Mouse (Mus musculus): ENCODE data around the gene Gbf1. TPM values are rescaled to one million over a fixed set of nuclear protein-coding genes. Genes with fewer than 3 reads are reported as not detected.

Gbf1 gene
- total RNA-seq, 4 experiments from 2014 or later, result 39.3 to 52.2 (median 46.2) TPM

DNA sequence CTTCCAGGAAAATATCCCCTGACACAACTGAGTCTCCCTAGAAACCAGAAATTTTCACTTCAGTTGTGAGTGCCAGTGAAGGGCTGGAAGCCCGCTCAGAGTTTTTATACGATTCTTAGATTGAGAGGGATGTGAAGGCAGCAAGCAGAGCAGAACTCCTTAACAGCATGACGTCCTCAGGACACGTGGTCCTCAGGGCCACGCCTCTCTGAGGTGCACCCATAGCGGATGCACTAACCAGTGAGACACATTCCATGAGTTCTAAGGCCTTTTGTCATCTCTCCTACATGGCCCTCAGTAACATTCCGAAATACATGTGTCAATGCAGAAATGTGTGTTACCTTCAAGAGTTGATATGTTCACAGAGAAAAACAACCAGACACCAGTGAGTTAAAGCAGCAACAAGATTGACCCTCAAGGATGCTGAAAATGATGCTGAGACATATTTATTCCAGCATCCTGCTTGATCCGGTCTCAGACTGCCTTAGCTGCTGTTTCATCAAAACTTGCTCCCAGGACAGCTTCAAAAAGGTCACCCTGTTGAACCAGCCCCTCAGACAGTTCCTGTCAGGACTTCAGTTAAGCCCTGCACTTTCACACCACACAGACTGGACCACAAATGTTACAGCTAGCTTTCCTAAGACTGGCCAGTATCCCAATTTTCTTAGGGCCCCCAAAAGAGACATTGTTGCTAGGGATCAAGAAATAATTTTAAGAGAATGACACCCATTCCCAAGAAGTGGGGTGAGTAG is 148.2 kb downstream of the Gbf1 start:
- no peak for DNase-seq (ENCODE audit: low spot score in 2 of 2)

DNA sequence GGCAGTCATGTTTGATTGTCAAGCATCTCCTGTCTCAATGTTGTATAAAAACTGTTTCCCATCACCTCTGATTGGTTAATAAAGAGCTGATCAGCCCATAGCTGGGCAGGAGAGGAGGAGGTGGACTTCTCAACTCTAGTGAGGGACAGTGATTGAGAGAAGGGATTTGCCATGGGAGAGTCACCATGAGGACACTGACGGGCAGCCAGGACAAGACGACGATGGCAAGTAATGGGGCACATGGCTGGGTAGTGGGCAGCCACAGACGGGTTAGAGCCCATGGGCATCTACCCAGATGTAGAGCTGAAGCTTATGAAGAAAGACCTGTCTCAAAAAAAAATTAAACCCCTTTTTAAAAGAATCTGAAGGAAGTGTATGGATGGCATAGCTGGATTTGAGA is 150.2 kb downstream of the Gbf1 start:
- no peak for DNase-seq (ENCODE audit: low spot score in 2 of 2)

DNA sequence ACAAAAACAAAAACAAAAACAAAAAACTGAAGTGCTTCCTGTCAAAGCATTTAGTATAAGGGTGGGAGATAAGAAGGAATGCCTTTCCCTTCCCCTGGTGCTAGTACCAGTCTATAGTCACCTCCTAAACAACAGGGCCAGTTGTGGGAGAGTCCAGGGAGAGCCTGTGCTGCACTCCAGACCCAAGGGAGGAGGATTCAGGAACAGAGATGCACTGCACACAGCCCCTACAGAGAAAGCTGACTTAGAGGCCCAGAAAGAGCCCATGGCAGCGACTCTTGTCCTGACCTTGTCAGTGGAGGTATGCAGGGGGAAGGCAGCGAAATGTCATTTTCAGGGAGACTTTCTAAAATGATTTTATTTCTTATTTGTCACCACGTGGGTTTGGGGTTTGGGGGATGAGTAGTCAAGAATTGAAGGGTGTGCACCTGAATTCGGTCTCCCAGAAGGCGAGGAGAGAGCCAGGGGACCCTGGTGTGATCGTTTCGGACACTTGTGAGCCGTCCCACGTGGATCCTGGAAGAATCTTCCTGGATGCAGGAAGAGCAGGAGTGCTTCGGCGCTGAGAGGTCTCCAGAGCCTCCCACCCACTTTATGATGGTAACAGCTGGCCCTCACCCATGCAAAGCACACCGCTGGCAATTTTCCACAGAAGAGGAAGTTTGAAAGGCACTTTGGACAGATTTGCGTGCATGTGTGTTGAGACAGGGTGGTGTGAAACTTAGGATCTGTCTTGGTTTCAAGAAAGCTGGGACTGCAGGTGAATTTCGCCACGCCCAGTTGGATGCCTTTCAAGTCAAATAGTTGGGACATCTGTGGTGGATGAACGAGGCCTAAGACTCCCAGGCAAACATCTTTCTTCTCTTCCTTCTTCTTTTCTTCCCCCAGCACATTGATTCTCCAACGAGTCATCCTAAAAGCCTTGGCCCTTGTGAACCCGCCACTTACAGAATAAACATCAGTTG is 151.2 kb downstream of the Gbf1 start:
- no peak for DNase-seq (ENCODE audit: low spot score in 2 of 2)

DNA sequence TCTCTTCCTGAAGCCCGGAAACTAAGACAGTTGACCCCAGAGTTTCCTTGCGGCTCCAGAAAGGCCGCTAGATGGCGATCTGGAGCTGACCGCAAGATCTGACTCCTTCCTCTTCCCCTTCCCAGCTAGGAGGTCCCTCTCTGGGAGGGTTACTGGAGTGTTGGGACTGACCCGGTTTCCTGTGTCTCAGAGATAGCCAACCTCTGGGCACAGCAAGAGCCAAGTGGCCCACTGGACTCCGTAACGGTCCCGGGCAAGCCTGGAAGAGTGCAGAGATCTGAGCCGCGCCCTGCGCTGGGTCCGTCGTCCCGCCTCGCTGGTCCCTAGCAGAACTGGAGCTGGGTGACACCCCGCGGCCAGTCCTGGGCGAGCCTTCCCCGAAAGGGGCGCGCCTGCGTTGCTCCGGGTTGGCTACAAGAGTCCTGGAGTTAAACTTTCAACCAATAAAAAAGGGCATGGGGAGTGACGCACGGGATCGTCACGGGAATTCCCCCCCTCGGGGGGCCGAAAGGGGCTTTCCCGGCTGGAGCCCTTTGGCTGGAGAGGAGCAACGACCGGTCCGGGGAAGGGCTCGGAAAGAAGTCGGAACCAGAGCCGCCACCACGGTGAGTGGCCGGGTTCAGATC is 152.0 kb downstream of the Gbf1 start, which contains the start of gene Nfkb2:
TSS of gene Nfkb2 (plus strand) at position 105 of the 626 bp plus-strand sequence.
- DNase-seq (ENCODE audit: low spot score in 2 of 2), result peak; percentile 93

DNA sequence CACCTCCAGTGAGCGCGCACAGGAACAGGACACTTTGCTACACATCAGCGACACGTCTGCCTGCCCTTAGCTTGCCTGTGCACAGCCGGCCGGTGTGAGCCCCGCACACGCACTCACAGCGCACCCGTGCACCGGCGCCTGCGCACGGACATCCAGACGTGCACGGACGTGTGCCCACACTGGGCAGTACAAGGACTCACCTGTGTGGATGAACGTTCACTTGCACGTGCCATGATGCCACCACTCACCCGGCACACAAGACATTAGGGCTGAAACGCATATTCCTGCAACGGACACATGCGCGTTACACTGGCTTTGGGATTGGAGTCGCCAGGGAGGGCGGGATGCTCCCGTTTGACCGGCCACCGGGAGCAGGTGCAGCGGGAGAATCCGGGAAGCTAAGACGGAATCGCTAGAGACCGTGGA is 152.6 kb downstream of the Gbf1 start:
- DNase-seq (ENCODE audit: low spot score in 2 of 2), result no peak

DNA sequence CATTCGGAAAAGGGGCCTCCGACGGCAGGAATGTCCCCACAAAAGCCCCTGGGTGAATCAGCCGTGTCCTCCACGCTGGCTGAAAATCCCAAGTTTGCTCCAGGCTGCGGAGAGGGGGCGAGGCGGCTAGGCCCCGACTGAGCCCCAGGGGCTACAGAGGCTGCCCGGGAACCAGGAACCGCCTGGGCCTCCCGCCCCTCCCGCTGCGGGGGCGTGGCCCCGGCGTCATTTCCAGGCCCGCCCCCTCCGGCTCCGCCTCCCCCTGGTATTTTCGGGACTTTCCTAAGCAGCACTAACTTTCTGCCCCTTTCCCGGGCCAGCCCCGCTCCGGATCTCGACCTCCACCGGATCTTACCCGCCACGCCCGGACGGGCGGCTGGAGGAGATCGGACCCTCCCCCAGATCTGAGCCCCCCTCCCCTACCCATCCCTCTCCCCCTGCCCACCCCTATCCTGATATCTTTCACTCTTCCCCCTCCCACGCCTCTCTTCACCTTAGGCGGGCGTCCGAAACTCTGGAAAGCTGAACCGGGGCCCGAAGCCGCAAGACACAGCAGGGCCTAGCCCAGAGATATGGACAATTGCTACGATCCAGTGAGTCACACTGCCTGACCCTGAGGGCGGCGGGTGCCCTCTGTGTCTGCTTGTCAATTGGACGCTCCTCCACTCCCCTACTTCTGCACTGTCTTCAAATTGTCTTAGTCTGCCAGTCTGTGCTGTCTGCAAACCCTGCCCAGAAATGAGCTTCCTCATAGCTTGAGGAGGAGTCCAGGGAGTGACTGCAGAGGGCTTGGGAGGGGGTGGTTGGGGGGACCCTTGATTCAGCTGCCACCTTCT is 153.3 kb downstream of the Gbf1 start:
- DNase-seq (ENCODE audit: low spot score in 2 of 2), result peak; percentile 84 to 85

DNA sequence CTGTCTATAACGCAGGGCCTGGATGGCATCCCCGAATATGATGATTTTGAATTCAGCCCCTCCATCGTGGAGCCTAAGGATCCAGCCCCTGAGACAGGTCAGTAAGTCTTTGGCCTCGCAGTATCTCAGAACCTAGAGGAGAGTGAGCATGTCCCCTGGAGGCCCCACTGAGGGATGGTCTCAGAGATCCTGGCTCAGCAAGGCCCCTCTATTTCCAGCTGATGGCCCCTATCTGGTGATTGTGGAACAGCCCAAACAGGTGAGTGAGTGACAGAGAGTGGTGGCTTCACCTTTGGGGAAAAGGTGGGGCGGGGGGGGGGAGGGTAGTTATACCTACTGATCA is 153.9 kb downstream of the Gbf1 start:
- no peak for DNase-seq (ENCODE audit: low spot score in 2 of 2)

DNA sequence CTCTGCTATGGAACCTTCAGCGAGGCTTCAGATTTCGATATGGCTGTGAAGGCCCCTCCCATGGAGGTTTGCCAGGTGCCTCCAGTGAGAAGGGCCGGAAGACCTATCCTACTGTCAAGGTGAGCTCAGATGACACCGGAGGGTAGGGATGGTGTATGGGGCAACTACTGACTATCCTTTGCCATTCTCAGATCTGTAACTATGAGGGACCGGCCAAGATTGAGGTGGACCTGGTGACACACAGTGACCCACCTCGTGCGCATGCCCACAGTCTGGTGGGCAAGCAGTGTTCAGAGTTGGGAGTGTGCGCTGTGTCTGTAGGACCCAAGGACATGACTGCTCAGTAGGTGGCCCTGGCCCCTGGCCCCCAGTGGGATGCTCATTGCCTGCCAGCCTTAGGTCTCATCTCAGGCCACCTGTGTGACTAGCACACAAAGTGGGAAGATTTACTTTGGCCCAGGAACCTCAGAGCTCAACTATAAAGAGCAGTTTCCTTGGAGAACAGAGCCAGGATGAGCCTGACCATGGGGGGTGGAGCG is 154.5 kb downstream of the Gbf1 start:
- DNase-seq (ENCODE audit: low spot score in 2 of 2), result no peak

DNA sequence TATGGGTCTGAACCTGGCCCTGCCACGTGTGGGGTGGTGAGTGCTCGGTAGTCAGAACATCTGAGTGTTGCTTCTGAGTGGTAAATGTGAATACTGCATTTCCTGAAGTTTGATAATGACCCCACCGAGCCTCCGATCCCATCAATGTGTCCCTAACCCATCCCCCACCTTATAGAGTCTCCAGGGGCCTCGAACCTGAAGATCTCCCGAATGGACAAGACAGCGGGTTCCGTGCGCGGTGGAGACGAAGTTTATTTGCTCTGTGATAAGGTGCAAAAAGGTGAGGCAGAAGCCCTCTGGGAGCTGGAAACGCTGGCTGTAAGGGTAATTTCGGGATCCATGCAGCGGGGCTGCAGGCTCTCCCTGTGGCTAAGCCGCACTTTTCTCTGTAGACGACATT is 155.5 kb downstream of the Gbf1 start:
- no peak for DNase-seq (ENCODE audit: low spot score in 2 of 2)

DNA sequence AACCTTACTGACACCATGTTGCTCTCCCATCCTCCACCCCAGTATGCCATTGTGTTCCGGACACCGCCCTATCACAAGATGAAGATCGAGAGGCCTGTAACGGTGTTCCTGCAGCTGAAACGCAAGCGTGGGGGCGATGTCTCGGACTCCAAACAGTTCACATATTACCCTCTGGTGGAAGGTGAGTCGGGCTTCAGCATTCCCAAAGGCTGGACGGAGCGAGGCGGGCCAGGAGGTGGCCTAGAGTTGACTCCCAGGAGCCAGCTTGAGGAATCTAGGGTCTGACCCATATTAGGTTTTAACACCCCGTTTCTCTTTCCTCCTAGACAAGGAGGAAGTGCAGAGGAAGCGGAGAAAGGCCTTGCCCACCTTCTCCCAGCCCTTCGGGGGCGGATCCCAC is 156.0 kb downstream of the Gbf1 start:
- DNase-seq (ENCODE audit: low spot score in 2 of 2), result no peak

DNA sequence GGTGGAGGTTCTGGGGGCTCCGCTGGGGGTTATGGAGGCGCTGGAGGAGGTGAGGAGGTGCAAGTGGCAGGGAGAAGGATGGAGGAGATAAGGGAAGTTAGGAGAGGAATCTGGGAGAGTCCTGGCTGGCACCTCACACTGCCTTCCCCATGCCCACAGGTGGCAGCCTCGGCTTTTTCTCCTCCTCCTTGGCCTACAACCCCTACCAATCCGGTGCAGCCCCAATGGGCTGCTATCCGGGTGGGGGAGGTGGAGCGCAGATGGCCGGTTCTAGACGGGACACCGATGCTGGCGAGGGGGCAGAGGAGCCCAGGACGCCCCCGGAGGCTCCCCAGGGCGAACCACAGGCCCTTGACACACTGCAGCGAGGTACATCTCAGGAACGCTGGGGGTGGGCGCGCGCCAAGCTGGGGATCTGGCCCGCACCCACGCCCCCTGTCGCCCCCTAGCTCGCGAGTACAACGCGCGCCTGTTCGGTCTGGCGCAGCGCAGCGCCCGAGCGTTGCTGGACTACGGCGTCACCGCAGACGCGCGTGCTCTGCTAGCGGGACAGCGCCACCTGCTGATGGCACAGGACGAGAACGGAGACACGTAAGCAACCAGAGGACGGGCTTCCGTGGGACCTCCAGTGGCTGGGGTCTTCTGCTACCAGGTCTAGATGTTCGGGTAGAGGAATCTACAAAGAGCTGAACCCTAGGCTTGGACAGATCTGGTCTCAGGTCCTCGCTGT is 156.6 kb downstream of the Gbf1 start:
- peak; percentile 48 to 70 for DNase-seq (ENCODE audit: low spot score in 2 of 2)

DNA sequence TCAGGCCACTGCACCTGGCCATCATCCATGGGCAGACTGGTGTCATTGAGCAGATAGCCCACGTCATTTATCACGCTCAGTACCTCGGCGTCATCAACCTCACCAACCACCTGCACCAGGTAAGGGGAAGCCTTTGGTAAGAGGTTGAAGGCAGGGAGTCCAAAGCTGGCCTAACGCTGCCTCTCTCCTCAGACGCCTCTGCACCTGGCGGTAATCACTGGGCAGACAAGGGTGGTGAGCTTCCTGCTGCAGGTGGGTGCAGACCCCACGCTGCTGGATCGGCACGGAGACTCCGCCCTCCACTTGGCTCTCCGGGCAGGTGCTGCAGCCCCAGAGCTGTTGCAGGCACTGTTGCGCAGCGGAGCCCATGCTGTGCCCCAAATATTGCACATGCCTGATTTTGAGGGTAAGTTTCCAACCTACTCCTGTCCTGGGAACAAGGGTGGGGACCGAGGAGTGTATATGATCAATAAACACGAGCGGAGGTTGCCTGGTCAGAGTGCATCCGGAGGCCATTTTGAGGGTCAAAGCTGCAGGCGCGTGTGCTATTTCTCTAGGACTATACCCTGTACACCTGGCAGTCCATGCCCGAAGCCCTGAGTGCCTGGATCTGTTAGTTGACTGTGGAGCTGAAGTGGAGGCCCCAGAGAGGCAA is 157.5 kb downstream of the Gbf1 start:
- no peak for DNase-seq (ENCODE audit: low spot score in 2 of 2)

DNA sequence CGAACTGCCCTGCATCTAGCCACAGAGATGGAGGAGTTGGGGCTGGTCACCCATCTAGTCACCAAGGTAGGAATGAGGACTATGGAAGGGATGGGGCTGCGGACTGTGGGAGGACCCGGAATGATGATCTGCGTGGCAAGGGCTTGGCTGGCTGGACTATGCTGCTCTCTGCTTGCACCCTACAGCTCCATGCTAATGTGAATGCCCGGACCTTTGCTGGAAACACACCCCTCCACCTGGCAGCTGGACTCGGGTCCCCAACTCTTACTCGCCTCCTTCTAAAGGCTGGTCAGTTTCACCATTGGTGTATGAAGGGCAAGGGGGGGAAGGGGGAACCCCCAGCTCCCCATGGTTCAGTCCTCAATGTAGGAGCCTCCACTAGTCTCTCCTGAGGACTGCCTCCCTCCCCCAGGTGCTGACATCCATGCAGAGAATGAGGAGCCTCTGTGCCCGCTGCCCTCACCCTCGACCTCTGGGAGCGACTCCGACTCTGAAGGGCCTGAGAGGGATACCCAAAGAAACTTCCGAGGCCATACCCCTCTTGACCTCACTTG is 158.1 kb downstream of the Gbf1 start:
- no peak for DNase-seq (ENCODE audit: low spot score in 2 of 2)

DNA sequence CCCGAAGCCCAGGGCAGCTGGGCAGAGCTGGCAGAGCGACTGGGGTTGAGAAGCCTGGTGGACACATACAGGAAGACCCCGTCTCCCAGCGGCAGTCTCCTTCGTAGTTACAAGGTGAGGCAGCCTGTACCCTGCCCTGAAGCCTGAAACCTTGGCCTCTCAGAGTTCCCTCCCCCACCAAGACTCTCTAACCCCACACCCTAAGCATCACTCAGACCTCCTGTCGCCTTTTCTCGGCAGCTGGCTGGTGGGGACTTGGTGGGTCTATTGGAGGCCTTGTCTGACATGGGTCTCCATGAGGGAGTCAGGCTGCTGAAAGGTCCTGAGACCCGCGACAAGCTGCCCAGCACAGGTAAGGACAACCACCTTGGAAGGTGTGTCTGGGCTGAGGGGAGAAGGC is 159.0 kb downstream of the Gbf1 start:
- DNase-seq (ENCODE audit: low spot score in 2 of 2), result no peak

DNA sequence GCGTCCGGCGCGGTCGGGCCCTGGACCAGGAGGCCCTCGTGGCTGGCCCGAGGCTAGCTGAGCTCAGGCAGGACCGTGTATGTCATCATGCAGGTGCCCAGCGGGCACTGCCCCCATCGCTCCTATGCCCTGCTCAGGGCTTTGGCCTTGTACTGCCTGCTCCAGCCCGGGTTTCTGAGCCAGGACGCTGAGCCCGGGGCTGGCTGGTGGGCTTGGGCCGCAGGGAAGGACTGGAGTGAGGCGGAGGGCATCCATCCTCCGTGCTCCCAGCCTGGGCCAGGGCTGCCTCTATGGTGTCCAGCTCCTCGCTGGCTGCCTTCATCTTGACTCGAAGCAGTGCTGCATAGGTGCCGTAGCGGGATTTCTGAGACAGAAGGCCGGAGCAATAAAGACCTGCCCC is 160.3 kb downstream of the Gbf1 start:
- no peak for DNase-seq (ENCODE audit: low spot score in 2 of 2)

DNA sequence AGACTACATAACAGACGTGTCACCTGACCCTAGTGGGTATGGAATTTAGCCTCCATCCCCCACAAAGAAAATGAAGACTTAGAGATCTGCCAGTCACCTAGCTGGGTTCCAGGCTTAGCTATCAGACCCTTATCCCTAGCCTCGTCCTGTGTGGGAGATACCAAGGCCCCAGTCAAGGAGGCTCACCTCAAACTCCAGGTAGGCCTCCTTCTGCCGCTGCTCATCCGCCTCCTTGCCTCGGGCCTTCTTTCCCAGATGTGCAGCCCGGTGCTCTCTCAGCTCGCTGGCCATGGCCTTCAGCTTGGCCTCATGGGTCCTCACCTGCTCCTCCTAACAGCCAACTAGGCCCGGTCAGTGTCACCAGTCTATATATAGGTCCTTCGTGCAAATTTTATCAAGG is 160.8 kb downstream of the Gbf1 start:
- DNase-seq (ENCODE audit: low spot score in 2 of 2), result no peak

DNA sequence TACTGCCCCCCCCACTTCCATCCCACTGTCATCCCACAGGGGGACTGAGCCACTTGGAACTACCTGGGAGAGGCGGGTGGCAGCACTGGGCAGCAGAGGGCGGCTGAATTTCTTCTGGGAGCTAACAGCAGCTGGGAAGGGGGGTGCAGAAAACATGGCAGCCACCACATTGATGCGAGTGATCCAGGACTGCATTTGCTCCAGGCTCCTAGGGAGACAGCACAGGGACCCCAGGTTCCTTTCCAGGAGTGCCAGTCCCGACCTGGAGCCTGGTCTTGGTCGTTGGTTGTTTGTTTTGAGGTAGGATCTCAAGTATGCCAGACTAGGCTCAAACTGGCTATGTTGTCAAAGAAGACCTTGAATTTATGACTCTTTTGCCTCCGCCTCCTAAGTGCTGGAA is 161.3 kb downstream of the Gbf1 start:
- no peak for DNase-seq (ENCODE audit: low spot score in 2 of 2)

DNA sequence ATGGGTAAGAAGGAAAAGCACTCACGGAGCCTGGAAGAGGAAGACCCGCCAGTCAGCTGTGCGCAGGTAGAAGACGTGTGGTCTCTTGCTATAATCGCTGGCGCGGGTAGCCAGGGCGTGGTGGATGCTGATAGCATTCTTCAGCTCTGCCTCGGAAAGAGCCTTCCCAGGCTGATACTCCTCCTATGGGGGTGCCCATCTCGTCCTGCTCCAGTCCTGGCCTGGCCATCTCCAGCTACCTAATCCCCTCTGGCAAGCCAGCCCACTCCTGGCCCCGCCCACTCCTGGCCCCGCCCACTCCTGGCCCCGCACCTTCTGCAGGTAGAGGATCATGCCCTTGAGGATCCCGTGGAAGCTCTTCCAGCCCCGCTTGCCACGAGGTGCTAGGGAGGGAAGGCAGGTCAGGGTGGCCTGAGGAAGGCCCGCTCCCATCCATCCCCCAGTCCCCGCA is 161.9 kb downstream of the Gbf1 start:
- DNase-seq (ENCODE audit: low spot score in 2 of 2), result no peak
